Mouse (Mus musculus) telencephalon, adult 2 months (tissue): ENCODE measurements around the gene Myo10.

Source experiments
- DNase-seq: peaks from one replicate; pipeline ENCODE4 v3.0.0-alpha.2; 2011; ENCODE audit warnings: low read depth, low spot score

Myo10 gene

GRCm38 (mm10) chr15:25651820-25652219 lies 29.5 kb downstream of the Myo10 start:
- DNase-seq, result no peak

DNA sequence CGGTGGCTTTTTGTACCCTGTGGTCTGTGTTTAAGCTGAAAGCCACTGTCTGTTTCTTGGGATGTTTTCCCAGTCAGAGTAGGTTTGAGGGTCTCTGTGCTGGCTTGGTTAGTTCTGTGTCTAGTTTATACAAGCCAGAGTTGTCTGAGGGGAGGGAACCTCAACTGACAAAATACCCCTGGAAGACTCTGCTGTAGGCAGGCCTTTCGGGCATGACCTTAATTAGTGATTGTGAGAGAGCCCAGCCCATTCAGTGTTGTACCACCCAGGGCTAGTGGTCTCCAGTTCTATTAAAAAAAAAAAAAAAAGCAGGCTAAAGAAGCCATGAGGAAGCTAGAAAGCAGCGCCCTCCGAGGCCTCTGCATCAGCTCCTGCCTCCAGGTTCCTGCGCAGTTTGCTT lies 30.0 kb downstream of the Myo10 start:
- DNase-seq, result no peak

- no peak for DNase-seq
Observed at GRCm38 (mm10) chr15:25652933-25653332, 30.6 kb downstream of the Myo10 start.

GRCm38 (mm10) chr15:25653680-25654079 lies 31.4 kb downstream of the Myo10 start:
- DNase-seq, result no peak

DNA sequence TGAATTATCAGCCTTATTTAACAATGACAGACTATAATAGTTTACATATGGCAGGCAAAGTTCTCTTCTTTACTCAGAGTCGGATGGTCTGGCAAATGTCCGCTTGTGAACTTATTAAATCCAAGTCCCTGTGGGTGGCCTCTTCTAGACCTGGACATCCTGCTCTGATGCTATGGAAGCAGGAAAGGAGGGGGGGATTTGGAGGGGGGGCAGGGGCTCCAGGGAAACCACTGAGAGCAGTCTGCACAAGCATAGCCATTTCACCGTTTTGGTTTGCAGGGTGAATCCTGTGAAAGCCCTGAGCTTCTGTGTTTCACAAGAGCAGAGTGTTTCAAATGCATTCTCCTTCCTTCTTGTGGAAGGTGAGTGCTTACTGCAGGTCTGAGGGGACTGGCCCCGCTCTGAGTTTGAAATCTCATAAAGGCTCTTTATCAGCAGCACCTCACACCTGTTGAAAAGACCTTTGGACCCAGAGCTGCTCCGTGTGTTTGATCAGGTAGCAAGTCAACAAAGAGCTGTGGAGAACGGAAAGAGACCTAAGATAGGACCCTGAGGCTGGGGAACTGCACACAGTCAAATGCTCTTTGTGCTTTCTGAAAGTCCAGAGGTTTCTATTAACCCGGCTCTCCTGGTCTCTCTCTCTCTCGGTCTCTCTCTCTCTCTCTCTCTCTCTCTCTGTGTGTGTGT lies 40.7 kb downstream of the Myo10 start:
- no peak for DNase-seq

DNA sequence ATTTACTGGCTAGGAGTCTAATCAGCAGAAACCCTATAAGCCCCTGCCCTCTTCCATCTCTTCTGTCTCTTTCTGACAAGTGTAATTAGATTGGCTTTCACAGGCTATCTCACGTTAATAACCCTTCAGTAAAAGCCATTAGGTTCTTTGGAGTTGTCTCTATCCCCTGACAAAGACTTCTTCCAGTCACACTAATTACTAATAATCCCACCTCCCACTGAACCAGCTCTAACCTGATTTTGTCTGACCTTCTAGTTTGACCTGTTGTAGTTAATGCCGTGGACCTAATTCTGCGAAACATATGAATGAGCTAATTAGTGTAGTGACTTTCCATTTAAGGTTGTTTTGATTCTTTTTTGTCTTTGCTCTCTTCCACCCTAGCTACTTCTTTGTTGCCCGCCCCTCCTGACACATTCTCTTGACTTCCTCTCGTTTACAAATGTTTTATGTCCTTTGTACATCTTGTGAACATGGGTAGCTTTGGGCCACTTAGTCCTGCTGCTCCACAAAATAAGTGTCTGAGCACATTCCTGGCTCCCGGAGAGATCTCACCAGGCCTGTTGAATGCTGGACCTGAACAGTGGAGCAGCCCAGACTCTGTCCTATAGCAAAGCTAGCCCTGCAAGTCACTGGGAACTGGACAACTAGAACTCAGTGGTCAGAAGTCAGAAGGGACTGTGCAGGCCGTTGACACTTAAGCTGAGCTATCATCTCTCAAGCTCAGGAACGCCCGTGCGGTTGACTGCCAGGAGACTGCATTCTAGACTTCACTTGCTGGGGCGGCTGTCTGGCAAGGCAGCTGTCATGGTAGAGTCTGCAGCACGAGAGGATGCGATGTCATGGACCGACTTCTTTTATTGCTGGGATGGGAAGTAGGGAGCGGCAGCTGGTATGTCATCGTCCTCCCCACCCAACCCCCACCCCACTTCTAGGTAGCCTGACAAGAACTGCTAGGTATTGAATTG lies 47.2 kb downstream of the Myo10 start:
- no peak for DNase-seq

DNA sequence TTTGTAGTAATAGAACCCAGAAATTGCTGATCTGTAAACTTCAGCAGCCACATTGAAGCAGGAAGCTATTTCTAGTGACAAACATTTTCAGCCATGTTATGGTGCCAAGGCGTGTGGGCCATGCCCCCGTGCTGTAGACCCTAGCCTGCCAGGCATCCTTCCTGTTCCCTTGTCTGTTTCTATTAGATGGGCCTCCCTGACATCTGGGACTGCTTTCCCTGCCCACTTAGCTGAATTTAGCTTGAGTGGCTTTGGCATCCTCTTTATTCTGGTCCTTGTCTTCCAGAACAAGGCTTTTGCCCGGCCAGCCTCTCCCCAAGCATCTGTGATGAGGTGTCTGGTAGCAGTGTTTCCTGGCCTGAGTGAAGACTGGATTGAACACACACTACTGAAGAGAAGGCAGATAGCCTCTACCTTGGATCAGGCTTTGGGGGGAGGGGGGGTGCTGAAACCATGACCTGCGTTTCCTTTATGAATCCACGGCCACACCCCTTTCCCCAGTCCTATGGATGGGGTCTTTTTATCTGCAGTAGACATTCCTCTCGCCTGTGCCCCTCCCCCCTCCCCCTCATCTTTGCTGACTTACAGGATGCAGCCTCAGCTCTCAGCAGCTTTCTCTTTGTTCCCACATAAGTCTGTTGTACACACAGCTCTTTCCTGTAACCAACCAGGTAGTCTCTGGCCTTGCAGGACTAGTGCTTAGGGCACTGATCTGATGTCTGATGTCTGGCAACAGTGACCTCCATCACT lies 51.1 kb downstream of the Myo10 start:
- no peak for DNase-seq

- no peak for DNase-seq
Observed at GRCm38 (mm10) chr15:25674099-25674931, 52.0 kb downstream of the Myo10 start.

DNA sequence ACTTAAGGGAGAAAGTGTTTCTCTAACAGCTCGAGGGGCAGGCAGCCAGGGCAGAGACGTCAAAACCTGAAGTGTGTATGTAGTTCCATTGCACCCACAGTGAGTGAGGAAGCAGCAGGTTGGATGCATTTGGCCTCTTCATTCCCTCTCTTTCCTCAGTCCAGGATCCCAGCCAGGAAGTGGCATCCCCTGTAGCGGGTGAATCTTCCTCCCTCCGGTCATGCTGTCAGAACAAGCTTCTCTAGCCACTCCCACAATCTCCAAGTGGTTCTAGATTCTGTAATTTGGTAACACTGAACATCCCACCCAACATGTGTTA lies 52.6 kb downstream of the Myo10 start:
- DNase-seq, result peak; percentile 38

GRCm38 (mm10) chr15:25675359-25675758 lies 53.0 kb downstream of the Myo10 start:
- no peak for DNase-seq

DNA sequence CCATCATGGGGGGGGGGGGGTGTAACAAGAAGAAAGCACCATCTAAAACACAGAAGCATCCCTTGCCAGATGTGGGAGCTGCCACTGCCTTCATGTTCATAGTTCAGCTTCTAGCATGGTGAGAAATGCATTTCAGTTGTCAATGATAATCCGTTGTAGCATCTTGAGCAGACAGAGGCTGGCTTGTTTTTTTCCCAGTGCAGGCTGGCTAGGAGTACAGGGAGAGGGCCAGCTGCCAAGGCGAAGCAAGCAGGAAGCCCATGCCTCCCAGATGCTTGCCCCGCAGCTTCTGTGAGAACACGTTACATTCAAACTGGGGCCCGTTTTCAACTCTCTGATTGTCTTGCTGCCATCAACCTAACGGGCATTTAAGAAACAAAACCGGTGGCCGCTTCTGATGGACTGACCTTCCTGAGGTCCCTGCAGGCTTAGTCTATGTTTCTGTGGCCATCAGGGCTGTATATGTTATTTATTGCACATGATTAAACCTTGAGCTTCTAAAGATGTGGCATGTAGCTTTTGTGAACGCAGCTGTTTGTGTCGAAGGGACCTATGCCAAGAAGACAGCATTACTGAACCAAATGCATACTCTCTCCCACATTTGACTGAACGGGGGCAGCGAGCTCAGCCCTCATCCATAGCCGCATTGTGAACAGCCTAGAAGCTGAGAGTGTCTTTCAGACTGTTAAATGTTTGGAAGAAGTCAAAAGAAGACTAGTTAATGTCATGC lies 53.9 kb downstream of the Myo10 start:
- no peak for DNase-seq

- DNase-seq, result no peak
Observed at GRCm38 (mm10) chr15:25679081-25679480, 56.8 kb downstream of the Myo10 start.

GRCm38 (mm10) chr15:25679616-25680015 lies 57.3 kb downstream of the Myo10 start:
- no peak for DNase-seq

DNA sequence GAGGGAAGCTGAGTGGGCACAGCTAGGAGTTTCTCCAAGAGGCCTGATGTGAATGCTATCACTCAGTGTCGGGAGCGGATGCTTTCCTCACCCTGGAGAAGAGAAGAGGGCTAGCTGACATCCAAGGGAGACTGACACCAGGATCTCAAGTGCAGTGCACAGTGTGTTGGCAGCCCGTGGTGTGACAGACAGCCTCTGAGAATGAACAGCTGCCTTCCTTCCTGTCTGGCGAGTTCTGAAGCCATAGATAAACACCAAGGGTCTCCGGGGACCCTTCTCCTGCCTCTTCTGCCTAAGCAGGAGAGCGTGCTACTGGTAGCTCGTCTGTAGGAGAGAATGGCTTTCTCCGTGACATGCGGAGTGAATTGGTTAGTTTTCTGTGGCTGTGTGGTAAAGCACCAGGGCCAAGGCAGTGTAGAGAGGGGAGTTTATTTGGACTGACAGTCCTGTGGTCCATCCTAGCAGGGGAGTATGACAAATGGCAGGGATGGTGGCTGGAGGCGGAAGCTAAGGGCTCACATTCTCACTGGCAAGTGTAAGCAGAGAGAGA lies 58.0 kb downstream of the Myo10 start:
- no peak for DNase-seq

GRCm38 (mm10) chr15:25682953-25683507 lies 60.7 kb downstream of the Myo10 start:
- no peak for DNase-seq

- peak; percentile 51 for DNase-seq
Observed at GRCm38 (mm10) chr15:25685186-25685585, 62.9 kb downstream of the Myo10 start.

GRCm38 (mm10) chr15:25688424-25689283 lies 66.3 kb downstream of the Myo10 start:
- no peak for DNase-seq

GRCm38 (mm10) chr15:25689477-25689876 lies 67.2 kb downstream of the Myo10 start:
- DNase-seq, result no peak
